ENCODE assay signal across 9 mouse cellular contexts in the genomic region with DNA sequence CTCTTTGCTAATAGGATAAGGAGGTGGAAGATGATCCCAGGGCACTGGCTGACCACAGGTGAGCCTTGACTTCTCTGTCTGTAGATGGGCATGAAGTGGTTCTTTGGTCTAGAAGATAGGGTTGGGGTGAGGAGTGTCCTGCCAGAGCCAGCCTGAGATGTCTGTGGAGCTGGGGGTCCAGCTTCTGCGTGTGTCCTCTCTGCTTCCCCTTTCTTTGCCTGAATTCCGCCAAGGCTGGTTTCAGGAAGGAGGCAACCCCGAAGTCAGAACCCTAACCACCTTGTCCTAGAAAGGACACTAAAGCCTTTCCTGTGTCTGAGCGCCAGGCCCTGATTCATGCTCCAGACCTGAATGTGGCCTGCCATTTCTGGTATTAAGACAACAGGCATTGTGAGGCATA. TPM values are rescaled to one million over a fixed set of nuclear protein-coding genes. Genes with fewer than 3 reads are reported as not detected.
A peak's percentile ranks its signal among the peaks of the same experiment; 100 is the strongest.
DNase-seq lines count a peak whose midpoint lies in the region; ATAC-seq and TF ChIP-seq lines count a peak whose summit lies in the region.
"Had no signal": no experiment of that assay in that cellular context is flagged by ENCODE, and none has a peak within 500 bp of the region (broad histone marks: within the 10 kb centered on the region; RNA-seq: fewer than 3 reads in every experiment).

No protein-coding gene starts in this region.

- H3K36me3 ChIP-seq in heart, embryonic 14.5 days (ENCODE audit: control insufficient read depth, insufficient read depth, low read length) = no peaks in the 10 kb centered on the region
- no peaks in the 10 kb centered on the region for H3K36me3 ChIP-seq in lung, embryonic 14.5 days (ENCODE audit: insufficient read depth)
- H3K36me3 ChIP-seq in embryonic facial prominence, embryonic 14.5 days (ENCODE audit: control insufficient read depth, insufficient read depth, low read length) = no peaks in the 10 kb centered on the region
- no peaks in the 10 kb centered on the region for H3K36me3 ChIP-seq in stomach, embryonic 15.5 days
- H3K36me3 ChIP-seq: liver, embryonic 12.5 days had no signal

- H3K4me2 ChIP-seq in heart, embryonic 14.5 days (ENCODE audit: low read length) = no peak overlapping the region
- no peak overlapping the region for H3K4me2 ChIP-seq in lung, embryonic 14.5 days
- no peak overlapping the region for H3K4me2 ChIP-seq in embryonic facial prominence, embryonic 14.5 days (ENCODE audit: low read depth, low read length)
- H3K4me2 ChIP-seq in stomach, embryonic 15.5 days = no peak overlapping the region
- H3K4me2 ChIP-seq: liver, embryonic 12.5 days had no signal

- intact Hi-C loops in heart, postnatal 10 days (cut with DNase I) = no loop called here

- TF ChIP-seq CTCF in lung, embryonic 14.5 days (IDR thresholded peaks at IDR 0.05; ENCODE audit: low read depth) = no peak

- 85% methylated on average over 4 of the region's 4 CpGs for WGBS in heart, embryonic 14.5 days
- 85% methylated on average over 4 of the region's 4 CpGs for WGBS in lung, embryonic 14.5 days
- WGBS in embryonic facial prominence, embryonic 14.5 days = 86% methylated on average over 4 of the region's 4 CpGs
- 77% methylated on average over 4 of the region's 4 CpGs for WGBS in stomach, embryonic 15.5 days

- H3K9me3 ChIP-seq in heart, embryonic 14.5 days (ENCODE audit: control insufficient read depth, low read length) = no peaks in the 10 kb centered on the region
- H3K9me3 ChIP-seq in lung, embryonic 14.5 days (ENCODE audit: low read depth, low read length) = no peaks in the 10 kb centered on the region
- no peaks in the 10 kb centered on the region for H3K9me3 ChIP-seq in embryonic facial prominence, embryonic 14.5 days (ENCODE audit: control insufficient read depth, low read length)
- no peaks in the 10 kb centered on the region for H3K9me3 ChIP-seq in stomach, embryonic 15.5 days
- H3K9me3 ChIP-seq: liver, embryonic 12.5 days had no signal

- H3K9ac ChIP-seq in heart, embryonic 14.5 days (ENCODE audit: low read length) = no peak overlapping the region
- H3K9ac ChIP-seq in lung, embryonic 14.5 days = no peak overlapping the region
- H3K9ac ChIP-seq in embryonic facial prominence, embryonic 14.5 days (ENCODE audit: low read depth, low read length) = no peak overlapping the region
- H3K9ac ChIP-seq in stomach, embryonic 15.5 days = no peak overlapping the region
- H3K9ac ChIP-seq: liver, embryonic 12.5 days had no signal

- DNase-seq in heart, postnatal 10 days = no peak
- DNase-seq in lung, embryonic 14.5 days = no peak
- no peak for DNase-seq in lung, postnatal 25 days (ENCODE audit: low spot score)
- DNase-seq in embryonic facial prominence, embryonic 14.5 days (ENCODE audit: low spot score) = no peak
- no peak for DNase-seq in embryo, embryonic 10 days (ENCODE audit: low spot score)
- no peak for DNase-seq in left cerebral cortex, adult 11 months (ENCODE audit: low spot score)

- H3K4me1 ChIP-seq in heart, embryonic 14.5 days (ENCODE audit: control insufficient read depth in 2 of 2, insufficient read depth in 2 of 2, low read length in 2 of 2) = peaks cover 37 to 38% of the 10 kb centered on the region in 2 experiments
- peaks cover 24% of the 10 kb centered on the region for H3K4me1 ChIP-seq in lung, embryonic 14.5 days (ENCODE audit: insufficient read depth)
- peaks cover 34% of the 10 kb centered on the region for H3K4me1 ChIP-seq in embryonic facial prominence, embryonic 14.5 days (ENCODE audit: control insufficient read depth, insufficient read depth, low read length)
- H3K4me1 ChIP-seq in stomach, embryonic 15.5 days = peaks cover 24% of the 10 kb centered on the region

- no peak for ATAC-seq in heart, embryonic 14.5 days (ENCODE audit: insufficient number of reproducible peaks, insufficient read depth, low FRiP score, low read depth)
- no peak for ATAC-seq in lung, embryonic 14.5 days (ENCODE audit: insufficient read depth)
- no peak for ATAC-seq in embryonic facial prominence, embryonic 14.5 days (ENCODE audit: low read depth)
- no peak for ATAC-seq in stomach, embryonic 15.5 days (ENCODE audit: insufficient read depth, low FRiP score, low read depth)
- ATAC-seq: liver, embryonic 12.5 days had no signal

- no peaks in the 10 kb centered on the region for H3K27me3 ChIP-seq in heart, embryonic 14.5 days (ENCODE audit: control insufficient read depth, insufficient read depth, low read length)
- no peaks in the 10 kb centered on the region for H3K27me3 ChIP-seq in lung, embryonic 14.5 days (ENCODE audit: insufficient read depth, low read length)
- H3K27me3 ChIP-seq in embryonic facial prominence, embryonic 14.5 days (replicated peaks; ENCODE audit: control insufficient read depth, insufficient read depth, low read length) = no peaks in the 10 kb centered on the region
- H3K27me3 ChIP-seq in stomach, embryonic 15.5 days (replicated peaks) = no peaks in the 10 kb centered on the region
- H3K27me3 ChIP-seq: liver, embryonic 12.5 days had no signal

- H3K4me3 ChIP-seq in heart, embryonic 14.5 days (ENCODE audit: control insufficient read depth in 1 of 2, insufficient read depth in 1 of 2, low read depth in 1 of 2, low read length in 2 of 2) = no peak overlapping the region
- no peak overlapping the region for H3K4me3 ChIP-seq in lung, embryonic 14.5 days (ENCODE audit: low read depth, low read length)
- H3K4me3 ChIP-seq in embryonic facial prominence, embryonic 14.5 days (ENCODE audit: low read depth, low read length) = no peak overlapping the region
- H3K4me3 ChIP-seq in stomach, embryonic 15.5 days (replicated peaks) = no peak overlapping the region
- H3K4me3 ChIP-seq: liver, embryonic 12.5 days had no signal

- H3K27ac ChIP-seq in heart, embryonic 14.5 days (replicated peaks in 1 of 2; ENCODE audit: control insufficient read depth in 1 of 2, insufficient read depth in 1 of 2, low read depth in 2 of 2, low read length in 2 of 2) = peak overlapping the region; percentile 69 to 81
- peak overlapping the region; percentile 26; the same call in 1 of the 2 replicates for H3K27ac ChIP-seq in lung, embryonic 14.5 days (ENCODE audit: low read depth)
- peak overlapping the region; percentile 52 for H3K27ac ChIP-seq in embryonic facial prominence, embryonic 14.5 days (replicated peaks; ENCODE audit: low read depth, low read length)
- H3K27ac ChIP-seq in stomach, embryonic 15.5 days = 0 out of 2 replicates have a peak overlapping the region, but pooled peaks have one; percentile 23
- H3K27ac ChIP-seq: liver, embryonic 12.5 days had no signal

RNA-seq across cellular contexts. Expression of gene Snn, which starts 48.8 kb away (rescaled TPM):
- polyA plus RNA-seq in heart, embryonic 14.5 days (2014; fragmentation: Nextera tagmentation; extraction: Ambion mirVana) = 50.4 and 52.4 TPM in 2 replicates
- total RNA-seq in heart, postnatal 10 days (2021) = 10 to 100 TPM; 45.9 to 47.7 TPM
- polyA plus RNA-seq in lung, embryonic 14.5 days (2014; fragmentation: Nextera tagmentation; extraction: Ambion mirVana) = 56.7 and 57.7 TPM in 2 replicates
- polyA plus RNA-seq in embryonic facial prominence, embryonic 14.5 days (2014; fragmentation: Nextera tagmentation; extraction: Ambion mirVana) = 46.9 and 55.5 TPM in 2 replicates
- polyA plus RNA-seq in stomach, embryonic 15.5 days (2015; fragmentation: Nextera tagmentation; extraction: Ambion mirVana) = 28.8 and 30.0 TPM in 2 replicates

RNA-seq across cellular contexts. Expression of gene Litaf, which starts 54.0 kb away (rescaled TPM):
- 71.8 and 75.7 TPM in 2 replicates for polyA plus RNA-seq in heart, embryonic 14.5 days (2014; fragmentation: Nextera tagmentation; extraction: Ambion mirVana)
- 10 to 100 TPM; 39.9 to 42.8 TPM for total RNA-seq in heart, postnatal 10 days (2021)
- 112 and 116 TPM in 2 replicates for polyA plus RNA-seq in lung, embryonic 14.5 days (2014; fragmentation: Nextera tagmentation; extraction: Ambion mirVana)
- 88.9 and 101 TPM in 2 replicates for polyA plus RNA-seq in embryonic facial prominence, embryonic 14.5 days (2014; fragmentation: Nextera tagmentation; extraction: Ambion mirVana)
- 96.0 and 100 TPM in 2 replicates for polyA plus RNA-seq in stomach, embryonic 15.5 days (2015; fragmentation: Nextera tagmentation; extraction: Ambion mirVana)

Comparison
In these comparisons a context has a peak if more than half of its experiments do, and no peak if none do; other contexts are left out.
1. H3K27ac ChIP-seq: peak in every context shown above with its lines; median percentile 75 in heart, embryonic 14.5 days; 52 in embryonic facial prominence, embryonic 14.5 days; 26 in lung, embryonic 14.5 days; 23 in stomach, embryonic 15.5 days.